Mouse (Mus musculus): Measurements from ENCODE around the gene Slc4a11.

DNA sequence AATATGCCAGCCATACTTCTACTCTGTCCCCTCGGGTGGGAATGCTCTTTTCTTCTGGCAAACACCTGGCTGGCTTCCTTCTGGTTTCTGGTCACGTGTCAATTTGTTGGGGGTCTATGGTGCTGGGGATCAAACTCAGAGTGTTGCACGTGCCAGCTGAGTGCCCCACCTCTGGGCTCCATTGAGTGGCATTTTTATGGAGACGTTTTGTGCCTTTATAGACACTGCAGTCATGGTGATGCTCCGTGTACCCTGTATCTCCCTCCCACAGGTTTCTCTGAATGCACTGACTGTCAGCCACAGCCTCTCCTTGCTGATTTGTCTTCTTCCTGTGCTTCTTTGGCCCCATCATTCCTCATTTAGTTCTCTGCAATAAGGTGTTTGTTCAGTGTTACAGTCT, 34.5 kb upstream of the Slc4a11 start:
- TF ChIP-seq CTCF (IDR thresholded peaks at IDR 0.05; ENCODE audit: borderline replicate concordance, insufficient read depth, low read depth, low read length) (no peak), POLR2A (IDR thresholded peaks at IDR 0.05; ENCODE audit: borderline replicate concordance, insufficient read depth, low read length) (no peak)
